Mouse (Mus musculus) spleen, adult 2 months (tissue): Measurements from ENCODE around the gene Cnksr3.

Experiments
- CTCF ChIP-seq: fragments of 200-500 bp; IDR thresholded peaks from 2 replicates; pipeline ENCODE4 v1.5.1; 2011; ENCODE audit warnings: mild to moderate bottlenecking, inconsistent platforms; ENCODE audit not compliant: insufficient read depth, insufficient read length, insufficient replicate concordance; ENCODE audit errors: extremely low read depth
- POLR2A ChIP-seq: fragments of 200-500 bp; IDR thresholded peaks from 2 replicates; pipeline ENCODE4 v1.6.1; 2011; ENCODE audit warnings: low read depth, low read length, inconsistent platforms

DNA sequence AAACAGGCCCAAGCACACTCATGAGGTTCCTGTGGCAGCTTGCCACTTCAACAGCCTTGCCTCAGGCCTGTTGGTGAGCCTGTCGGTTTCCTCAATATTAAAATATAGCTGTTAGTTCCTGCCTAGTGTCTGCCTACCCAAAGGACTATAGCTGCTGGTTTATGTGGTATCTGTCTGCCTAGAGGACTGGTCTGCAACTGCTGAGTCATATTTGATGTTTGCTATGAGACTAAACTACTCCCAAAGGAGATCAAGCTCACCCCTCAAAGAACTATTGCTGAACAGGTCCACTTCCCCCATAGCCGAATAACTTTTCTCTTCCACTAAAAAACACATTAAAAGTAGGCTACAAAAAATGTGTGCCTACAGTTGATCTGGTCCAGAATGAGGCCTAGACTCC, 137.8 kb downstream of the Cnksr3 start:
- TF ChIP-seq CTCF (no peak), POLR2A (no peak)
